Mouse (Mus musculus) kidney, adult 11 months (tissue): ENCODE measurements around the gene AI182371.

ENCODE experiments used
- DNase-seq: peaks from one replicate; pipeline ENCODE4 v3.0.0; 2022

AI182371 gene

GRCm38 (mm10) chr2:35101443-35101842 lies at the start of gene AI182371:
AI182371 (minus strand) TSS chr2:35101543.
- DNase-seq = no peak

- DNase-seq = no peak
Measured at GRCm38 (mm10) chr2:35148806-35149205, 47.5 kb upstream of the AI182371 start.

GRCm38 (mm10) chr2:35141673-35142072 lies 40.3 kb upstream of the AI182371 start:
- DNase-seq = no peak

GRCm38 (mm10) chr2:35138576-35138975 lies 37.2 kb upstream of the AI182371 start:
- DNase-seq = no peak

DNA sequence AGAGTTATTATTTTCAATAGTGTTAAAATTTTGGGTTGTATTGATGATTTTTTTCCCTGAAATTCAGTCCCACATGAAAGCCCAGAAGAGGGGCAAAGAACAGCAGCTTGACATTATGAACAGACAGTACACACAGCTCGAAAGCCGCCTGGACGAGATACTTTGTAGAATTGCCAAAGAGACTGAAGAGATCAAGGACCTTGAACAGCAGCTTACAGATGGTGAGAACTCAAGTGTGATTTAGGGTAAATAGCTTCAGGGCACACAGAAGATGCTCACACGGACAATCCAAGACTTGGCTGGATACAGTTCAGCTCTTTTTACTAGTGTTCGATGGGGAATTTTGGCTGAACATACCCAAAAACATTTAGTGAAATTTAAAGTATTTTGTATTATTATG lies 32.5 kb upstream of the AI182371 start:
- no peak for DNase-seq

- no peak for DNase-seq
Measured at GRCm38 (mm10) chr2:35132662-35133055, 31.3 kb upstream of the AI182371 start.

- peak; percentile 98 for DNase-seq
Measured at GRCm38 (mm10) chr2:35131991-35132661, 30.8 kb upstream of the AI182371 start.

- no peak for DNase-seq
Measured at GRCm38 (mm10) chr2:35131491-35131890, 30.1 kb upstream of the AI182371 start.

DNA sequence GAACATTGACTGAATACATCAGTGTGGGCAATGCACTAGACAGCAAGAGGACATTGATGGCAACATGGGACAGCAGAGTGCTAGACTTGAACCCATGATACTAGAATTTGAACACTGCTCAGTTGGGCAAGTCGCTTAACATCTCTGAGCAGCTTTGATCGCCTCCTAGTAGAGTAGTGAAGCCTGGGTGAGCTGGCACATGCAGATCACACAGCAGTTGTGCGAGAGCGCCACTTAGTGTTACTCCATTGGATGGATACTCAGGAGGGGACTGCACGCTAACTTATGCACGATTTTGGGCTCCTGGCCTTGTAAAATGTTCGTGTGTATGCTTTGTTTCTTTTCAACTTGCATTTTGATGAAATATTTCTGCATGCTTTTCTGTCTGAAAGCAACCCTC lies 23.4 kb upstream of the AI182371 start:
- no peak for DNase-seq

DNA sequence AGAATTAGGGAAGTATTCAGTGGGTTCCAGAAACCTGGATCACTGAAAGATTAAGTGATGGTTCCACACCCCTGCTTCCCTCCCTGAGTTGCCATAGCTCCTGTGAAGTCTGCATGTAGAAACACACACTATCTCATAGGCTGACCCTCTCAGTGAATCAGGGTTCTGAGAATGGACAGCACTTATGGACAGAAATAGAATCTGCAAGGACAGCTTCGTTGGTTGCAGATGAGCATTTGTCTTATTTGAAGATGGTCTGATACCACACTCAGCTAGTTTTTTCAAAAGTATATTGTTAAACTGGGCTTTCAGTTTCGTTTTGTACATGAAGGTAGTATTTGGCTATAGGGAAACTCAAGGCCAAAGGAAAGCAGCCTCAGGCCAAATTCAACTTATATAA lies 9.2 kb upstream of the AI182371 start:
- no peak for DNase-seq

- no peak for DNase-seq
Measured at GRCm38 (mm10) chr2:35109924-35110304, 8.6 kb upstream of the AI182371 start.

GRCm38 (mm10) chr2:35109141-35109923 lies 8.0 kb upstream of the AI182371 start, which contains the start of gene Cntrl:
Cntrl (plus strand) TSS chr2:35109492.
- DNase-seq = peak; percentile 94

GRCm38 (mm10) chr2:35108712-35109111 lies 7.4 kb upstream of the AI182371 start:
- DNase-seq = peak; percentile 38

DNA sequence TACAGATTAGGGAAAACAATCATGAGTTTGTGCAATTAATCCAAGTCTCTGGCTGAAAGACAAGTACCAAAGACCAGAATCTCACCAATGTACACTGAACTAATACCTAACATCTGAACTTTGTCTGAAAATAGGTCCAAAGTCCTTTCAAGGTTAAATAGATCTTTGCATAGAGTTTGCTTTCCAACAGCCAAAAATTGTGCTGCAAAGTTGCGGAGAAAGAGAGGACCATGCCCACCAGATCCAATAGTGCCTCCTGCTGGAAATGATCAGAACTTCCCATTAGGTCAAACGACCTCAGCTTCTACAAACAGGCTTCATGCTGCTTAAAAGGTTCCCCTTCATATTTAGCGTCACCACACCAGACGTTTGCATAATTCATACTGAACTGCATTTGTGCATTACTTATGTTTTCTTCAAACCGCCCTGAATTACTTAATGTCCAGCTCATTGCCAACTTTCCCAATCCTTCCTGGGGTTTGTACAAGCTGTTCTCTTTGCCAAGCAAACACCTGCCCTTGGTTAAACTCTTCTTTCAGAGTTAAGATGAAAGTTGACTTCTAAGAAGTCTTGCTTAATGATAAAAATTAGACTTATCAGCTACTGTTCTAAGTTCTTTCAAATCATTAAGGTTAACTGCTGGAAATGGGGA lies 6.8 kb upstream of the AI182371 start:
- peak; percentile 8 for DNase-seq

DNA sequence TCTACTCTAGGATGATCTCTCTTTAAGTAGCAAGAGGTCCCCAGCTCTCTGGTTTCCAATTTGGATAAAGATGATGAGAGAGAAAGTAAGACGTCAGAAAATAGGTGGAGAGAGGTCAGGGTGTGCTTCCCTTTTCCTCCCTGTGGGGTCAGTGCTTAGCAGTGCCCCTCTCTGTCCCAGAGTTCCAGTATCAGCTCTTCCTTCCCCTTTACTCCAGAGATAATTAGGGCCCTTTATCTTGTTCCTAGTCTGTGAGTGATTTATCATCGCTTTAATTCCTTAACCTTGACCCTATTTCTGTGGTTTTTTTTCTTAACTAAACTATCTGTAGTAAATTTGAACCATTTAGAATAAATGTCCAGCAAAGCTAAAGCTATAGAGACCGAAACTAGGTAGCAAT lies 3.5 kb upstream of the AI182371 start:
- no peak for DNase-seq

- DNase-seq = no peak
Measured at GRCm38 (mm10) chr2:35103558-35103957, 2.2 kb upstream of the AI182371 start.

- no peak for DNase-seq
Measured at GRCm38 (mm10) chr2:35102777-35103176, 1.4 kb upstream of the AI182371 start.

- no peak for DNase-seq
Measured at GRCm38 (mm10) chr2:35100529-35100928, 814 bp downstream of the AI182371 start.

GRCm38 (mm10) chr2:35087418-35087817 lies 13.9 kb downstream of the AI182371 start:
- no peak for DNase-seq

GRCm38 (mm10) chr2:35079166-35079565 lies 22.2 kb downstream of the AI182371 start:
- DNase-seq = no peak

DNA sequence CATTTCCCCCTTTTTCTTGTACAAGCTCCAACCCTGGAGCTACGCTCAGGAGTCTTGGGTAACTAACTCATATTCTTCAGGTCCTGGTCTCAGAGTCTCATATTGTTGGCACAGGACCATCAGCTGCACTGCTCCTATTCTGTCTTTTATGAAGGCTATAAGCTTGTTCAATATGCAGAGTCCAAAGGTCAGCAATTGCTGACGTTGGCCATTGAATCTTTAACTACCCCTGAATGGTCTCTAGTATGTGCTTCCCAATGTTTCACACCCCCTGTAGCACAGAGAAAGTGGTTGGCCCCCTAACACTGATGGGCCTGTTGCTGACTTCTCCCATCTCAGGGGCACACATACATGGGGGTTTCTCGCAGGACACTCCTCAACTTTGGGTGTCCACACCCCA lies 27.0 kb downstream of the AI182371 start:
- no peak for DNase-seq

DNA sequence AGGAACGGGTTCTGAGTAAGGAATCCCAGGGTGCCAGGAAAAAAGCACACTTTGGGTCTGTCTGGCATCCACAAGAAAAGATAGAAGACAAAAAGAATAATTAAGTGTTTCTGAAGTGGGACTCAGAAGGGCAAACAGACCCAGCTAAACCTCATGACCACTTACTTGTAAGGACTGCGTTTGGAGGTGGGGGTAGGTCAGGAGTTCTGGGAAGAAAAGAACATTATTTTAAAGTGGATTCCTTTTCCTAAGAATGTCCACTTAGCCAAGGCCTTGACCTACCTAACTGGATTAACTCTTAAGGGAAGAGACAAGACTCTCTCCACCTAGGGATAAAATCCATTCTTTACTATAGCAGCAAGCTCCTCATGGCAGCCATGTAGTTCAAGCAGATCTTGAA lies 28.8 kb downstream of the AI182371 start:
- DNase-seq = no peak

DNA sequence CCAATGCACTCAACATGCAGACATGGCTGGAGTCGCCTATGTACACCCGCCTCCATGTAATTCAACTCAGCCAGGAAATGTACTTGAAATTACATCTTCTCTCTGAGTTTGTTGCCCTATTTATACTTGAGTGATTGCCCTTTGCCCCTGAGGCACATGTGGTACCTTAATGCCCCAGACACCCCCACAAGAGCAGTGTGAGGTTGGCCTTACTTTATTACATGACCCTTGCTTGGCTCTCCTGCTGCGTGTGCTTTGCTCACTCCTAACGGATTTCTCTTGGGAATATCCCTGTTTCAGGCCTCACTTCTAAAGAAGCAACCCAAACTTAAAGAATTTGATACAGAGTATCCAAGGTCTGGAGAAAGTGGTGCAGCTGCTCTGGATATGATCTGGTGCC lies 31.1 kb downstream of the AI182371 start:
- DNase-seq = no peak

- no peak for DNase-seq
Measured at GRCm38 (mm10) chr2:35069124-35069523, 32.2 kb downstream of the AI182371 start.
